Comparison of ENCODE assay signal across 31 mouse cellular contexts in genomic region chr12:101922313-101922712, GRCm38 (mm10). TPM values are rescaled to one million over a fixed set of nuclear protein-coding genes. Genes with fewer than 3 reads are reported as not detected.
DNase-seq lines count a peak whose midpoint lies in the region; ATAC-seq and TF ChIP-seq lines count a peak whose summit lies in the region.
"Had no signal": no experiment of that assay in that cellular context is flagged by ENCODE, and none has a peak within 500 bp of the region (broad histone marks: within the 10 kb centered on the region; RNA-seq: fewer than 3 reads in every experiment).

No protein-coding gene starts in this region.

- H3K4me3 ChIP-seq in heart, embryonic 12.5 days: no peak overlapping the region
- no peak overlapping the region for H3K4me3 ChIP-seq in heart, postnatal 0 days (ENCODE audit: low read depth, low read length)
- no peak overlapping the region for H3K4me3 ChIP-seq in midbrain, embryonic 11.5 days (ENCODE audit: low read depth, low read length)
- no peak overlapping the region for H3K4me3 ChIP-seq in midbrain, embryonic 15.5 days
- H3K4me3 ChIP-seq in embryonic fibroblast, embryonic 13.5 days (ENCODE audit: insufficient read depth, low read length): no peak overlapping the region
- H3K4me3 ChIP-seq: embryonic facial prominence, embryonic 15.5 days; erythroblast, embryonic 14.5 days; forebrain, embryonic 12.5 days; forebrain, embryonic 15.5 days; heart, embryonic 13.5 days; hindbrain, embryonic 10.5 days; hindbrain, embryonic 13.5 days; intestine, embryonic 15.5 days had no signal

- no peak for TF ChIP-seq CTCF in heart, postnatal 0 days (IDR thresholded peaks at IDR 0.05; ENCODE audit: low read depth)
- no peak for TF ChIP-seq CTCF in embryonic fibroblast, embryonic 13.5 days (IDR thresholded peaks at IDR 0.05; ENCODE audit: borderline replicate concordance, insufficient read depth, low read length)

- H3K4me2 ChIP-seq in heart, embryonic 12.5 days: no peak overlapping the region
- H3K4me2 ChIP-seq in heart, postnatal 0 days (ENCODE audit: low read depth, low read length): no peak overlapping the region
- no peak overlapping the region for H3K4me2 ChIP-seq in midbrain, embryonic 11.5 days
- H3K4me2 ChIP-seq in midbrain, embryonic 15.5 days: no peak overlapping the region
- H3K4me2 ChIP-seq: embryonic facial prominence, embryonic 15.5 days; forebrain, embryonic 12.5 days; forebrain, embryonic 15.5 days; heart, embryonic 13.5 days; hindbrain, embryonic 13.5 days; intestine, embryonic 15.5 days had no signal

- TF ChIP-seq POLR2A in embryonic fibroblast, embryonic 13.5 days (IDR thresholded peaks at IDR 0.05; ENCODE audit: low read depth, low read length): no peak

- peaks cover 42% of the 10 kb centered on the region for H3K36me3 ChIP-seq in heart, embryonic 12.5 days
- peaks cover 25% of the 10 kb centered on the region for H3K36me3 ChIP-seq in heart, postnatal 0 days (replicated peaks; ENCODE audit: control insufficient read depth, insufficient read depth, low read length)
- peaks cover 8% of the 10 kb centered on the region; the same call in 1 of the 2 replicates for H3K36me3 ChIP-seq in midbrain, embryonic 11.5 days (ENCODE audit: control insufficient read depth, insufficient read depth, low read length)
- H3K36me3 ChIP-seq in midbrain, embryonic 15.5 days (replicated peaks): peaks cover 11% of the 10 kb centered on the region; the same call in 1 of the 2 replicates
- H3K36me3 ChIP-seq: intestine, embryonic 15.5 days had no signal

- TF ChIP-seq EP300 in heart, postnatal 0 days (IDR thresholded peaks at IDR 0.05; ENCODE audit: low read depth): no peak

- intact Hi-C loops in heart, postnatal 36 days (cut with DNase I): no loop called here

- H3K27ac ChIP-seq in heart, embryonic 12.5 days (ENCODE audit: poor library complexity, severe bottlenecking): no peak overlapping the region
- H3K27ac ChIP-seq in heart, postnatal 0 days (ENCODE audit: low read depth): peak overlapping the region; percentile 43; the same call in 1 of the 2 replicates
- H3K27ac ChIP-seq in midbrain, embryonic 11.5 days (ENCODE audit: low read depth, low read length): no peak overlapping the region
- no peak overlapping the region for H3K27ac ChIP-seq in midbrain, embryonic 15.5 days
- peak overlapping the region; percentile 54; the same call in 1 of the 2 replicates for H3K27ac ChIP-seq in embryonic fibroblast, embryonic 13.5 days (ENCODE audit: insufficient read depth, low read length)
- H3K27ac ChIP-seq: embryonic facial prominence, embryonic 15.5 days; forebrain, embryonic 12.5 days; forebrain, embryonic 15.5 days; heart, embryonic 13.5 days; hindbrain, embryonic 10.5 days; hindbrain, embryonic 13.5 days; intestine, embryonic 15.5 days had no signal

- no peak for DNase-seq in heart, adult 8-10 months (ENCODE audit: low spot score)
- peak; percentile 32 for DNase-seq in heart, postnatal 0 days (ENCODE audit: low spot score)
- no peak for DNase-seq in heart, postnatal 36 days
- peak; percentile 61 for DNase-seq in midbrain, embryonic 11.5 days (ENCODE audit: low spot score, missing footprints)
- DNase-seq in gastrocnemius, postnatal 10 days: no peak
- DNase-seq: adrenal gland, postnatal 10 days; B cell, adult 2 months; cerebellum, adult 11 months; cerebellum, adult 2 months; cerebellum, adult 9-11 months; cerebellum, postnatal 25 days; gastrocnemius, postnatal 14 days; heart, adult 18-20 months; kidney, adult 18-20 months; kidney, adult 9 months had no signal

- 0 out of 2 replicates have a peak overlapping the region, but pooled peaks have one; percentile 28 for H3K9ac ChIP-seq in heart, embryonic 12.5 days
- no peak overlapping the region for H3K9ac ChIP-seq in heart, postnatal 0 days (replicated peaks; ENCODE audit: low read depth, low read length)
- no peak overlapping the region for H3K9ac ChIP-seq in midbrain, embryonic 11.5 days (ENCODE audit: low read length)
- no peak overlapping the region for H3K9ac ChIP-seq in midbrain, embryonic 15.5 days
- H3K9ac ChIP-seq: embryonic facial prominence, embryonic 15.5 days; forebrain, embryonic 12.5 days; forebrain, embryonic 15.5 days; heart, embryonic 13.5 days; hindbrain, embryonic 13.5 days; intestine, embryonic 15.5 days had no signal

- no peaks in the 10 kb centered on the region for H3K9me3 ChIP-seq in heart, embryonic 12.5 days (replicated peaks)
- no peaks in the 10 kb centered on the region for H3K9me3 ChIP-seq in heart, postnatal 0 days (replicated peaks; ENCODE audit: control insufficient read depth, low read length)
- H3K9me3 ChIP-seq in midbrain, embryonic 11.5 days (ENCODE audit: control insufficient read depth, low read length): no peaks in the 10 kb centered on the region
- H3K9me3 ChIP-seq in midbrain, embryonic 15.5 days: no peaks in the 10 kb centered on the region
- H3K9me3 ChIP-seq: embryonic facial prominence, embryonic 15.5 days; forebrain, embryonic 12.5 days; forebrain, embryonic 15.5 days; G1E; heart, embryonic 13.5 days; hindbrain, embryonic 10.5 days; hindbrain, embryonic 13.5 days; intestine, embryonic 15.5 days had no signal

- H3K27me3 ChIP-seq in heart, embryonic 12.5 days (replicated peaks): no peaks in the 10 kb centered on the region
- no peaks in the 10 kb centered on the region for H3K27me3 ChIP-seq in heart, postnatal 0 days (ENCODE audit: control insufficient read depth, insufficient read depth, low read length)
- H3K27me3 ChIP-seq in midbrain, embryonic 11.5 days (ENCODE audit: control insufficient read depth, insufficient read depth, low read length): no peaks in the 10 kb centered on the region
- H3K27me3 ChIP-seq in midbrain, embryonic 15.5 days (replicated peaks): no peaks in the 10 kb centered on the region
- H3K27me3 ChIP-seq: CH12.LX; embryonic facial prominence, embryonic 15.5 days; forebrain, embryonic 12.5 days; forebrain, embryonic 15.5 days; heart, embryonic 13.5 days; hindbrain, embryonic 13.5 days; intestine, embryonic 15.5 days; Patski had no signal

- WGBS in heart, embryonic 12.5 days: 79% methylated on average over 6 of the region's 6 CpGs
- WGBS in heart, postnatal 0 days: 57% methylated on average over 6 of the region's 6 CpGs
- 85% methylated on average over 6 of the region's 6 CpGs for WGBS in midbrain, embryonic 11.5 days
- 85% methylated on average over 6 of the region's 6 CpGs for WGBS in midbrain, embryonic 15.5 days

- no peak for ATAC-seq in heart, embryonic 12.5 days (ENCODE audit: insufficient number of reproducible peaks, low FRiP score)
- ATAC-seq in heart, postnatal 0 days (ENCODE audit: insufficient read depth, low read depth): peak; percentile 75; the same call in 1 of the 2 replicates
- no peak for ATAC-seq in midbrain, embryonic 11.5 days (ENCODE audit: low FRiP score)
- no peak for ATAC-seq in midbrain, embryonic 15.5 days (replicated peaks)
- ATAC-seq: activated CD4-positive, CD25-positive, alpha-beta regulatory T cell, adult 4 months; forebrain, embryonic 15.5 days; hindbrain, embryonic 16.5 days; intestine, embryonic 15.5 days; Patski had no signal

- no peaks in the 10 kb centered on the region for H3K4me1 ChIP-seq in heart, embryonic 12.5 days (replicated peaks)
- H3K4me1 ChIP-seq in heart, postnatal 0 days (ENCODE audit: control insufficient read depth, insufficient read depth): no peaks in the 10 kb centered on the region
- H3K4me1 ChIP-seq in midbrain, embryonic 11.5 days (ENCODE audit: control insufficient read depth, insufficient read depth, low read length): no peaks in the 10 kb centered on the region
- no peaks in the 10 kb centered on the region for H3K4me1 ChIP-seq in midbrain, embryonic 15.5 days
- peaks cover 11% of the 10 kb centered on the region; the same call in 1 of the 2 replicates for H3K4me1 ChIP-seq in embryonic fibroblast, embryonic 13.5 days (ENCODE audit: control insufficient read depth, insufficient read depth, low read length)
- H3K4me1 ChIP-seq: embryonic facial prominence, embryonic 15.5 days; forebrain, embryonic 12.5 days; forebrain, embryonic 15.5 days; heart, embryonic 13.5 days; hindbrain, embryonic 10.5 days; hindbrain, embryonic 13.5 days; intestine, embryonic 15.5 days had no signal

RNA-seq across cellular contexts. Expression of gene Trip11, which starts 9.2 kb away (rescaled TPM):
- 22.9 and 23.4 TPM in 2 replicates for polyA plus RNA-seq in heart, embryonic 12.5 days (2016; fragmentation: Nextera tagmentation; extraction: Ambion mirVana)
- 10 to 100 TPM; 33.1 to 40.2 (median 37.6) TPM for total RNA-seq in heart, adult 8-10 months (2022)
- 9.8 and 23.4 TPM in 2 replicates for total RNA-seq in heart, postnatal 0 days (2014; rRNA removed; ENCODE audit: low replicate concordance)
- 19.7 and 20.7 TPM in 2 replicates for polyA plus RNA-seq in heart, postnatal 0 days (2015; fragmentation: Nextera tagmentation; extraction: Ambion mirVana)
- 10 to 100 TPM; 33.6 to 35.3 TPM for total RNA-seq in heart, postnatal 36 days (2021)
- polyA plus RNA-seq in midbrain, embryonic 11.5 days (2014; fragmentation: Nextera tagmentation; extraction: Ambion mirVana): 11.0 and 13.9 TPM in 2 replicates
- 23.6 and 26.5 TPM in 2 replicates for polyA plus RNA-seq in midbrain, embryonic 15.5 days (2015; fragmentation: Nextera tagmentation; extraction: Ambion mirVana)
- polyA plus RNA-seq in embryonic fibroblast, embryonic 13.5 days (2011; ENCODE audit: insufficient read length, low read depth, missing spikeins): 35.3 and 35.6 TPM in 2 replicates
- total RNA-seq in gastrocnemius, postnatal 10 days (2021): 10 to 100 TPM; 20.5 to 23.8 TPM

RNA-seq across cellular contexts. Expression of gene Atxn3, which starts 35.7 kb away (rescaled TPM):
- 10.6 and 11.0 TPM in 2 replicates for polyA plus RNA-seq in heart, embryonic 12.5 days (2016; fragmentation: Nextera tagmentation; extraction: Ambion mirVana)
- 1 to 10 TPM; 6.8 to 9.8 (median 9.2) TPM for total RNA-seq in heart, adult 8-10 months (2022)
- 8.4 and 15.8 TPM in 2 replicates for total RNA-seq in heart, postnatal 0 days (2014; rRNA removed; ENCODE audit: low replicate concordance)
- 6.8 and 7.2 TPM in 2 replicates for polyA plus RNA-seq in heart, postnatal 0 days (2015; fragmentation: Nextera tagmentation; extraction: Ambion mirVana)
- total RNA-seq in heart, postnatal 36 days (2021): 10 to 100 TPM in 1 of 2 experiments, 1 to 10 TPM in 1; 9.1 to 10.7 TPM
- polyA plus RNA-seq in midbrain, embryonic 11.5 days (2014; fragmentation: Nextera tagmentation; extraction: Ambion mirVana): 17.7 and 19.2 TPM in 2 replicates
- 12.0 and 13.9 TPM in 2 replicates for polyA plus RNA-seq in midbrain, embryonic 15.5 days (2015; fragmentation: Nextera tagmentation; extraction: Ambion mirVana)
- 13.1 and 15.9 TPM in 2 replicates for polyA plus RNA-seq in embryonic fibroblast, embryonic 13.5 days (2011; ENCODE audit: insufficient read length, low read depth, missing spikeins)
- total RNA-seq in gastrocnemius, postnatal 10 days (2021): 1 to 10 TPM; 4.3 to 5.9 TPM

RNA-seq across cellular contexts. Expression of gene Cpsf2, which starts 53.5 kb away (rescaled TPM):
- 26.2 and 27.7 TPM in 2 replicates for polyA plus RNA-seq in heart, embryonic 12.5 days (2016; fragmentation: Nextera tagmentation; extraction: Ambion mirVana)
- total RNA-seq in heart, adult 8-10 months (2022): 10 to 100 TPM; 10.9 to 13.2 (median 12.1) TPM
- total RNA-seq in heart, postnatal 0 days (2014; rRNA removed; ENCODE audit: low replicate concordance): 12.2 and 12.4 TPM in 2 replicates
- polyA plus RNA-seq in heart, postnatal 0 days (2015; fragmentation: Nextera tagmentation; extraction: Ambion mirVana): 13.6 and 15.3 TPM in 2 replicates
- total RNA-seq in heart, postnatal 36 days (2021): 10 to 100 TPM; 11.7 to 12.5 TPM
- polyA plus RNA-seq in midbrain, embryonic 11.5 days (2014; fragmentation: Nextera tagmentation; extraction: Ambion mirVana): 45.4 and 49.9 TPM in 2 replicates
- polyA plus RNA-seq in midbrain, embryonic 15.5 days (2015; fragmentation: Nextera tagmentation; extraction: Ambion mirVana): 28.5 and 28.8 TPM in 2 replicates
- polyA plus RNA-seq in embryonic fibroblast, embryonic 13.5 days (2011; ENCODE audit: insufficient read length, low read depth, missing spikeins): 32.7 and 35.5 TPM in 2 replicates
- total RNA-seq in gastrocnemius, postnatal 10 days (2021): 10 to 100 TPM; 12.2 to 14.6 TPM

Comparison
In these comparisons a context has a peak if more than half of its experiments do, and no peak if none do; other contexts are left out.
1. H3K27ac ChIP-seq: peak in heart, postnatal 0 days (single experiment) and embryonic fibroblast, embryonic 13.5 days (single experiment); none in heart, embryonic 12.5 days (single experiment), midbrain, embryonic 11.5 days (single experiment) and midbrain, embryonic 15.5 days (single experiment).
2. DNase-seq: peak in heart, postnatal 0 days (single experiment) and midbrain, embryonic 11.5 days (single experiment); none in heart, adult 8-10 months (single experiment), heart, postnatal 36 days (0 of 2) and gastrocnemius, postnatal 10 days (single experiment).